Mouse (Mus musculus) CH12.LX (cell line): ENCODE data around the gene Alcam. TPM values are rescaled to one million over a fixed set of nuclear protein-coding genes. Genes with fewer than 3 reads are reported as not detected.

ENCODE experiments used
- DNase-seq: peaks from one replicate; pipeline ENCODE4 v3.0.0-alpha.2; 2013; ENCODE audit errors: extremely low read depth
- H3K27ac ChIP-seq: 2 replicates; pipeline ENCODE4 v1.5.1; 2012; ENCODE audit warnings: low read depth, mild to moderate bottlenecking, control low read depth, moderate library complexity; ENCODE audit not compliant: insufficient read depth
- H3K27me3 ChIP-seq: replicated peaks from 2 replicates; pipeline ENCODE3; 2012; ENCODE audit warnings: inconsistent platforms
- H3K36me3 ChIP-seq, 2 experiments: replicated peaks in 1 of 2; 2 replicates each; pipeline versions ENCODE3 to v1.6.1; 2012; ENCODE audit warnings: inconsistent platforms in 1 of 2, low read length in 1 of 2, mild to moderate bottlenecking in 1 of 2, mixed read lengths in 1 of 2, moderate library complexity in 1 of 2; ENCODE audit not compliant: control insufficient read depth in 1 of 2, insufficient read depth in 1 of 2
- H3K4me1 ChIP-seq, 2 experiments: 2 replicates each; pipeline ENCODE4 v1.6.1; 2012; ENCODE audit warnings: inconsistent platforms in 1 of 2, moderate library complexity in 1 of 2; ENCODE audit not compliant: insufficient read depth in 2 of 2, control insufficient read depth in 1 of 2
- H3K4me2 ChIP-seq: 2 replicates; pipeline ENCODE4 v1.6.1; 2012; ENCODE audit warnings: low read depth, mild to moderate bottlenecking, control low read depth; ENCODE audit not compliant: poor library complexity, insufficient read depth, severe bottlenecking
- H3K4me3 ChIP-seq, 3 experiments: fragments of 150-350 bp in 1 of 3; sonication (generic) in 1 of 3; replicated peaks in 1 of 3; 2 replicates each; pipeline versions ENCODE3 to v1.5.1; 2011 to 2012; ENCODE audit warnings: low read depth in 2 of 3, low read length in 2 of 3, mild to moderate bottlenecking in 2 of 3, moderate library complexity in 2 of 3, control low read depth in 1 of 3, improper control_type of control experiment in 1 of 3, inconsistent platforms in 1 of 3, mixed read lengths in 1 of 3; ENCODE audit not compliant: poor library complexity in 1 of 3
- H3K79me2 ChIP-seq: replicated peaks from 2 replicates; pipeline ENCODE4 v1.6.1; 2012; ENCODE audit warnings: mild to moderate bottlenecking, moderate library complexity; ENCODE audit not compliant: control insufficient read depth, poor library complexity, insufficient read depth, severe bottlenecking; ENCODE audit errors: extremely low read depth
- H3K9ac ChIP-seq: 2 replicates; pipeline ENCODE4 v1.6.1; 2012; ENCODE audit warnings: low read depth, mild to moderate bottlenecking, control low read depth, moderate library complexity; ENCODE audit not compliant: insufficient read depth
- H3K9me3 ChIP-seq: replicated peaks from 2 replicates; pipeline ENCODE3; 2012; ENCODE audit warnings: low read length, inconsistent platforms, mixed read lengths
- BHLHE40 ChIP-seq: IDR thresholded peaks from 2 replicates; pipeline ENCODE4 v1.6.1; 2011; ENCODE audit warnings: mild to moderate bottlenecking, low read depth, low read length, improper control_type of control experiment
- CHD2 ChIP-seq: IDR thresholded peaks from 2 replicates; pipeline ENCODE4 v1.6.1; 2011; ENCODE audit warnings: low read length, improper control_type of control experiment
- CTCF ChIP-seq, 2 experiments: IDR thresholded peaks in 1 of 2; conservative IDR thresholded peaks in 1 of 2; 2 replicates each; pipeline ENCODE4 v1.5.1; 2011 to 2012; ENCODE audit warnings: low read depth in 2 of 2, low read length in 2 of 2, improper control_type of control experiment in 1 of 2, inconsistent platforms in 1 of 2, mild to moderate bottlenecking in 1 of 2, moderate library complexity in 1 of 2
- E2F4 ChIP-seq: IDR thresholded peaks from 2 replicates; pipeline ENCODE4 v1.6.1; 2011; ENCODE audit warnings: low read depth, low read length, improper control_type of control experiment; ENCODE audit not compliant: insufficient replicate concordance
- ELF1 ChIP-seq: IDR thresholded peaks from 2 replicates; pipeline ENCODE4 v1.6.1; 2014; ENCODE audit warnings: low read depth, mild to moderate bottlenecking, inconsistent platforms, low read length, improper control_type of control experiment
- EP300 ChIP-seq: IDR thresholded peaks from 2 replicates; pipeline ENCODE4 v1.6.1; 2011; ENCODE audit warnings: low read length, improper control_type of control experiment
- ETS1 ChIP-seq: conservative IDR thresholded peaks from 2 replicates; pipeline ENCODE4 v1.6.1; 2012; ENCODE audit warnings: low read depth, mild to moderate bottlenecking, inconsistent platforms, low read length, improper control_type of control experiment, moderate library complexity
- GABPA ChIP-seq: IDR thresholded peaks from 2 replicates; pipeline ENCODE4 v1.6.1; 2012; ENCODE audit warnings: low read depth, low read length, improper control_type of control experiment, inconsistent platforms; ENCODE audit not compliant: insufficient replicate concordance
- HCFC1 ChIP-seq: IDR thresholded peaks from 2 replicates; pipeline ENCODE4 v1.6.1; 2012; ENCODE audit warnings: low read depth, mild to moderate bottlenecking, inconsistent platforms, low read length, improper control_type of control experiment
- IRF4 ChIP-seq: IDR thresholded peaks from 2 replicates; pipeline ENCODE4 v1.6.1; 2014; ENCODE audit warnings: low read depth, mild to moderate bottlenecking, inconsistent platforms, low read length, improper control_type of control experiment
- KAT2A ChIP-seq: IDR thresholded peaks from 2 replicates; pipeline ENCODE4 v1.6.1; 2012; ENCODE audit warnings: low read length, improper control_type of control experiment, inconsistent platforms; ENCODE audit not compliant: insufficient replicate concordance
- MAFK ChIP-seq: IDR thresholded peaks from 2 replicates; pipeline ENCODE4 v1.6.1; 2011; ENCODE audit warnings: low read length, improper control_type of control experiment; ENCODE audit not compliant: insufficient replicate concordance
- MAZ ChIP-seq: IDR thresholded peaks from 2 replicates; pipeline ENCODE4 v1.6.1; 2012; ENCODE audit warnings: low read depth, mild to moderate bottlenecking, inconsistent platforms, low read length, improper control_type of control experiment, moderate library complexity
- MEF2A ChIP-seq: IDR thresholded peaks from 2 replicates; pipeline ENCODE4 v1.6.1; 2014; ENCODE audit warnings: low read depth, mild to moderate bottlenecking, inconsistent platforms, low read length, improper control_type of control experiment, borderline replicate concordance
- NRF1 ChIP-seq: IDR thresholded peaks from 2 replicates; pipeline ENCODE4 v1.6.1; 2014; ENCODE audit warnings: low read depth, mild to moderate bottlenecking, inconsistent platforms, low read length, improper control_type of control experiment, moderate library complexity
- PAX5 ChIP-seq: IDR thresholded peaks from 2 replicates; pipeline ENCODE4 v1.6.1; 2012; ENCODE audit warnings: low read length, inconsistent platforms, mixed read lengths
- POLR2A ChIP-seq: IDR thresholded peaks from 2 replicates; pipeline ENCODE4 v1.6.1; 2011; ENCODE audit warnings: low read depth, mild to moderate bottlenecking, improper control_type of control experiment, low read length
- POLR2AphosphoS2 ChIP-seq: IDR thresholded peaks from 2 replicates; pipeline ENCODE4 v1.6.1; 2011; ENCODE audit warnings: low read depth, low read length, improper control_type of control experiment
- RAD21 ChIP-seq: IDR thresholded peaks from 2 replicates; pipeline ENCODE4 v1.6.1; 2011; ENCODE audit warnings: low read depth, mild to moderate bottlenecking, low read length, improper control_type of control experiment, moderate library complexity
- SIN3A ChIP-seq: IDR thresholded peaks from 2 replicates; pipeline ENCODE4 v1.6.1; 2012; ENCODE audit warnings: low read length, improper control_type of control experiment, inconsistent platforms
- SMC3 ChIP-seq: IDR thresholded peaks from 2 replicates; pipeline ENCODE4 v1.6.1; 2011; ENCODE audit warnings: low read depth, low read length, improper control_type of control experiment
- TBP ChIP-seq: conservative IDR thresholded peaks from 2 replicates; pipeline ENCODE4 v1.6.1; 2011; ENCODE audit warnings: low read depth, low read length, improper control_type of control experiment
- TCF12 ChIP-seq: IDR thresholded peaks from 2 replicates; pipeline ENCODE4 v1.6.1; 2014; ENCODE audit warnings: low read depth, mild to moderate bottlenecking, inconsistent platforms, low read length, improper control_type of control experiment
- UBTF ChIP-seq: IDR thresholded peaks from 2 replicates; pipeline ENCODE4 v1.6.1; 2012; ENCODE audit warnings: low read depth, mild to moderate bottlenecking, inconsistent platforms, low read length, improper control_type of control experiment, moderate library complexity
- USF1 ChIP-seq: IDR thresholded peaks from 2 replicates; pipeline ENCODE4 v1.6.1; 2014; ENCODE audit warnings: low read depth, mild to moderate bottlenecking, inconsistent platforms, low read length, improper control_type of control experiment
- USF2 ChIP-seq: conservative IDR thresholded peaks from 2 replicates; pipeline ENCODE4 v1.6.1; 2011; ENCODE audit warnings: low read depth, low read length, improper control_type of control experiment
- ZC3H11A ChIP-seq: IDR thresholded peaks from 2 replicates; pipeline ENCODE4 v1.6.1; 2012; ENCODE audit warnings: low read depth, mild to moderate bottlenecking, inconsistent platforms, low read length, improper control_type of control experiment
- ZKSCAN1 ChIP-seq: IDR thresholded peaks from 2 replicates; pipeline ENCODE4 v1.6.1; 2012; ENCODE audit warnings: low read depth, inconsistent platforms, low read length, improper control_type of control experiment, borderline replicate concordance
- ZMIZ1 ChIP-seq: IDR thresholded peaks from 2 replicates; pipeline ENCODE4 v1.6.1; 2012; ENCODE audit warnings: low read depth, mild to moderate bottlenecking, inconsistent platforms, low read length, improper control_type of control experiment
- ZNF384 ChIP-seq: IDR thresholded peaks from 2 replicates; pipeline ENCODE4 v1.6.1; 2012; ENCODE audit warnings: low read depth, low read length, improper control_type of control experiment, inconsistent platforms
- dilution Hi-C: fragments of 300-500 bp; cut with MboI; formaldehyde crosslinking; loops from 2 replicates; pipeline ENCODE4 v1.14.3; 2020; ENCODE audit warnings: low sequenced_read_pairs; ENCODE audit not compliant: extremely low pct_unique_long_range_greater_than_20kb, extremely low pct_ligation_motif_present
- in situ Hi-C: fragments of 300-500 bp; cut with MboI; formaldehyde crosslinking; loops from 3 replicates; pipeline ENCODE4 v1.14.3; 2019; ENCODE audit warnings: low sequenced_read_pairs, low pct_ligation_motif_present, low pct_unique_long_range_greater_than_20kb, mixed read lengths
- polyA plus RNA-seq: library from polyadenylated mRNA; unstranded; fragments of >175 nt; gene quantifications from 2 replicates; pipeline ENCODE4 v1.2.1, GENCODE M21; 2012; ENCODE audit warnings: low read depth; ENCODE audit not compliant: insufficient read length
- total RNA-seq, 2 experiments: library from RNA; depleted of rRNA; stranded (reverse); fragments of 300-350 nt in 1 of 2; fragments of >200 nt in 1 of 2; gene quantifications; 2 replicates each; pipeline ENCODE4 v1.2.3; 2012 to 2014

Alcam gene
- total and polyA plus RNA-seq, 3 experiments: 26.3 to 56.7 (median 54.6) TPM

DNA sequence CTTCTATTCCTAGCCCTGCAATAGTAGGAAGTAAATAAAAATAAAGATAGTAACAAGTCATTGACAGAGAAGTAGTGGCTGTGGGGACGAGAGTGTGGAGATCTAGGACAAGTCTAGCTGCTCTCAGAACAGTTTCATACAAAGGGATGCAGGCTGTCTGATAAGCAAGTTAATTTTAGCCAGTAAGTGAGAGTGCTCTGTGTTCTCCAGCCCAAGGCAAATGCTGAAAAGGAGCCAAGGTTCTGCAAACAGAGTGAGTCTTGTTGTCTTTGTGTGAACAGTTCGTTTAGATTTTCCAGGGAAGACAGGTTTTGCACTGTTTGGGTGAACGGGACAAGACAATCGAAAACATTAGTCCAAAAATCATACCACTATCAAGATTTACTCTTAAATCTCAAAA lies 25.4 kb downstream of the Alcam start:
- no peak overlapping the region for H3K4me3 ChIP-seq
- peaks cover 10 to 35% of the 10 kb centered on the region in 2 experiments for H3K4me1 ChIP-seq
- H3K36me3 ChIP-seq: peaks cover 0 to 2% of the 10 kb centered on the region in 2 experiments
- H3K27ac ChIP-seq: no peak overlapping the region
- H3K9me3 ChIP-seq: no peaks in the 10 kb centered on the region
- H3K27me3 ChIP-seq: no peaks in the 10 kb centered on the region
- H3K79me2 ChIP-seq: peaks cover 40% of the 10 kb centered on the region
- dilution Hi-C loops: no loop called here
- in situ Hi-C loops: no loop called here
- TF ChIP-seq CTCF (conservative IDR thresholded peaks at IDR 0.05 in 1 of 2, IDR thresholded peaks at IDR 0.05 in 1 of 2; ENCODE audit: low read depth in 2 of 2, low read length in 2 of 2) (no peak), MAZ (no peak), HCFC1 (no peak), ETS1 (no peak), BHLHE40 (no peak), EP300 (no peak), MAFK (no peak), CHD2 (no peak), ELF1 (no peak), PAX5 (no peak), RAD21 (no peak), POLR2AphosphoS2 (no peak), KAT2A (no peak), ZMIZ1 (no peak), USF2 (no peak), E2F4 (no peak), ZC3H11A (no peak), USF1 (no peak), MEF2A (no peak), SIN3A (no peak)
- H3K9ac ChIP-seq: no peak overlapping the region
- DNase-seq: no peak
- H3K4me2 ChIP-seq: no peak overlapping the region

DNA sequence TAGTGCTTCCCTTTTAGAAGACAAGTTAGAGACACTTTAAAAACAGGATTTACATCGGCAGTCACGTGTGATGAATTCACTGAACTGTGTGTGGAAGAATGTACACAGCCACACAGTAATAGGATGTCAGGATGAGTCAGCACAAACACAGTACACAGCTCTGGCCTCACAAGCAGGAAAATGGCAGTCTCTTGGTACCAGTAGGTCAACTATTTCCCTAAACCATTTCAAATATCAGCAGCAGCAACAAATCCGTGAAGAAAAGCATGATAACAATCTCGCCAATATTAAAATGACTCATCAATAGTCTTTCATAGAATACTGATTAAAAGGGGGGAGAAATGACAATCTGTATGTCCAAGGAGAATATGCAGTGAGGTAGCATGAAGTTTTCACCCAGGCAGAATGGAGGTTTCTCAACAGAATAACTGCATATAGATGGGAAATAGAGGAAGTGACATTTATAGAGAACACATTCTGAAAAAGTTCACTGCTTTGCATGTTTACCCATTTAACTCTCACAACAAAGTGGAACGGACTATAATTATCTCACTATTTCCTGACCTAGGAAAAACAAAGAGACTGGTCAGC lies 35.2 kb downstream of the Alcam start:
- peak overlapping the region; percentile 100 for H3K27ac ChIP-seq
- peak; percentile 84 for DNase-seq
- no peak for TF ChIP-seq SMC3
- peak; percentile 69 for TF ChIP-seq USF2
- peak; percentile 64 for TF ChIP-seq IRF4
- TF ChIP-seq TBP: peak; percentile 89
- TF ChIP-seq RAD21: no peak; the same call in 1 of the 2 replicates
- no peak for TF ChIP-seq ZC3H11A
- peak; percentile 81 for TF ChIP-seq ETS1
- TF ChIP-seq NRF1: no peak
- TF ChIP-seq ZKSCAN1: no peak
- peak; percentile 64 for TF ChIP-seq TCF12
- peak; percentile 96 for TF ChIP-seq MAFK
- TF ChIP-seq SIN3A: peak; percentile 94
- TF ChIP-seq CTCF (conservative IDR thresholded peaks at IDR 0.05 in 1 of 2, IDR thresholded peaks at IDR 0.05 in 1 of 2; ENCODE audit: low read depth in 2 of 2, low read length in 2 of 2): no peak
- no peak for TF ChIP-seq KAT2A
- peak; percentile 99 for TF ChIP-seq BHLHE40
- TF ChIP-seq POLR2A: peak; percentile 49; the same call in 1 of the 2 replicates
- peak; percentile 37; the same call in 1 of the 2 replicates for TF ChIP-seq GABPA
- peak; percentile 67 for TF ChIP-seq USF1
- peak; percentile 93 for TF ChIP-seq MEF2A
- peak; percentile 62; the same call in 1 of the 2 replicates for TF ChIP-seq CHD2
- TF ChIP-seq UBTF: no peak
- TF ChIP-seq ZNF384: peak; percentile 40
- peak; percentile 50 for TF ChIP-seq HCFC1

More for the DNA sequence above, 35.2 kb downstream of the Alcam start:
- peak overlapping the region; percentile 100 for H3K4me2 ChIP-seq
- in situ Hi-C loops (no loop called here), dilution Hi-C loops (no loop called here)
- H3K36me3 ChIP-seq: peaks cover 0 to 1% of the 10 kb centered on the region in 2 experiments
- H3K4me3 ChIP-seq: peak overlapping the region; percentile 40 to 74 (median 41)
- H3K9ac ChIP-seq: peak overlapping the region; percentile 99
- H3K79me2 ChIP-seq: peaks cover 29% of the 10 kb centered on the region
- H3K9me3 ChIP-seq: no peaks in the 10 kb centered on the region
- H3K27me3 ChIP-seq: no peaks in the 10 kb centered on the region
- peaks cover 7 to 52% of the 10 kb centered on the region in 2 experiments for H3K4me1 ChIP-seq
